Mouse (Mus musculus): Measurements from ENCODE around the gene Fermt3. TPM values are rescaled to one million over a fixed set of nuclear protein-coding genes. Genes with fewer than 3 reads are reported as not detected.

Fermt3 gene
- polyA plus RNA-seq, 1 experiment from 2014 or later = 4.3 TPM

GRCm38 (mm10) chr19:7017541-7018457 lies 1.5 kb downstream of the Fermt3 start:
- Histone ChIP-seq H3K36me3 (ENCODE audit: insufficient read depth, low read length) (peaks cover 30% of the 10 kb centered on the region), H3K9ac (ENCODE audit: low read depth, low read length) (no peak overlapping the region), H3K9me3 (replicated peaks; ENCODE audit: low read length) (no peaks in the 10 kb centered on the region), H3K27me3 (ENCODE audit: insufficient read depth, low read length) (no peaks in the 10 kb centered on the region), H3K4me3 (replicated peaks; ENCODE audit: low read depth, low read length) (no peak overlapping the region), H3K27ac (no peak overlapping the region), H3K4me2 (ENCODE audit: low read length) (no peak overlapping the region), H3K4me1 (replicated peaks; ENCODE audit: insufficient read depth, low read length) (no peaks in the 10 kb centered on the region)
- TF ChIP-seq CTCF (IDR thresholded peaks at IDR 0.05; ENCODE audit: low read depth) = no peak
- DNase-seq (ENCODE audit: low spot score) (no peak), ATAC-seq (replicated peaks; ENCODE audit: low FRiP score, low read depth) (no peak)
- WGBS = 71% methylated on average over 12 of the region's 12 CpGs

GRCm38 (mm10) chr19:7014481-7015135 lies 4.7 kb downstream of the Fermt3 start:
- Histone ChIP-seq H3K27ac (no peak overlapping the region), H3K36me3 (ENCODE audit: insufficient read depth, low read length) (0 out of 2 replicates have a peak, but pooled peaks cover 2% of the 10 kb centered on the region), H3K4me2 (ENCODE audit: low read length) (no peak overlapping the region), H3K9me3 (replicated peaks; ENCODE audit: low read length) (no peaks in the 10 kb centered on the region), H3K4me1 (replicated peaks; ENCODE audit: insufficient read depth, low read length) (no peaks in the 10 kb centered on the region), H3K9ac (ENCODE audit: low read depth, low read length) (no peak overlapping the region), H3K4me3 (replicated peaks; ENCODE audit: low read depth, low read length) (no peak overlapping the region), H3K27me3 (ENCODE audit: insufficient read depth, low read length) (no peaks in the 10 kb centered on the region)
- TF ChIP-seq CTCF (IDR thresholded peaks at IDR 0.05; ENCODE audit: low read depth) = no peak
- no peak for DNase-seq (ENCODE audit: low spot score)
- no peak for ATAC-seq (replicated peaks; ENCODE audit: low FRiP score, low read depth)
- WGBS = 87% methylated on average over 20 of the region's 20 CpGs

GRCm38 (mm10) chr19:7013984-7014383 lies 5.3 kb downstream of the Fermt3 start:
- no peak overlapping the region for H3K27ac ChIP-seq
- H3K4me3 ChIP-seq (replicated peaks; ENCODE audit: low read depth, low read length) = no peak overlapping the region
- no peak overlapping the region for H3K4me2 ChIP-seq (ENCODE audit: low read length)
- H3K27me3 ChIP-seq (ENCODE audit: insufficient read depth, low read length) = no peaks in the 10 kb centered on the region
- H3K36me3 ChIP-seq (ENCODE audit: insufficient read depth, low read length) = no peaks in the 10 kb centered on the region
- H3K9ac ChIP-seq (ENCODE audit: low read depth, low read length) = no peak overlapping the region
- WGBS = 83% methylated on average over 9 of the region's 9 CpGs
- no peak for DNase-seq (ENCODE audit: low spot score)
- TF ChIP-seq CTCF (IDR thresholded peaks at IDR 0.05; ENCODE audit: low read depth) = no peak
- no peak for ATAC-seq (replicated peaks; ENCODE audit: low FRiP score, low read depth)
- no peaks in the 10 kb centered on the region for H3K4me1 ChIP-seq (replicated peaks; ENCODE audit: insufficient read depth, low read length)
- H3K9me3 ChIP-seq (replicated peaks; ENCODE audit: low read length) = no peaks in the 10 kb centered on the region

GRCm38 (mm10) chr19:7012426-7012825 lies 6.8 kb downstream of the Fermt3 start:
- H3K9ac ChIP-seq (ENCODE audit: low read depth, low read length) = no peak overlapping the region
- TF ChIP-seq CTCF (IDR thresholded peaks at IDR 0.05; ENCODE audit: low read depth) = no peak
- H3K27ac ChIP-seq = no peak overlapping the region
- H3K4me2 ChIP-seq (ENCODE audit: low read length) = no peak overlapping the region
- H3K4me3 ChIP-seq (replicated peaks; ENCODE audit: low read depth, low read length) = no peak overlapping the region
- 63% methylated on average over 4 of the region's 4 CpGs for WGBS
- DNase-seq (ENCODE audit: low spot score) (no peak), ATAC-seq (replicated peaks; ENCODE audit: low FRiP score, low read depth) (no peak)
- H3K9me3 ChIP-seq (replicated peaks; ENCODE audit: low read length) = no peaks in the 10 kb centered on the region
- H3K27me3 ChIP-seq (ENCODE audit: insufficient read depth, low read length) = no peaks in the 10 kb centered on the region
- no peaks in the 10 kb centered on the region for H3K4me1 ChIP-seq (replicated peaks; ENCODE audit: insufficient read depth, low read length)
- no peaks in the 10 kb centered on the region for H3K36me3 ChIP-seq (ENCODE audit: insufficient read depth, low read length)

GRCm38 (mm10) chr19:7006892-7007593 lies 12.2 kb downstream of the Fermt3 start:
- Histone ChIP-seq H3K4me3 (replicated peaks; ENCODE audit: low read depth, low read length) (no peak overlapping the region), H3K36me3 (ENCODE audit: insufficient read depth, low read length) (no peaks in the 10 kb centered on the region), H3K4me2 (ENCODE audit: low read length) (no peak overlapping the region), H3K4me1 (replicated peaks; ENCODE audit: insufficient read depth, low read length) (no peaks in the 10 kb centered on the region), H3K27me3 (ENCODE audit: insufficient read depth, low read length) (no peaks in the 10 kb centered on the region), H3K27ac (0 out of 2 replicates have a peak overlapping the region, but pooled peaks have one; percentile 5), H3K9ac (ENCODE audit: low read depth, low read length) (no peak overlapping the region), H3K9me3 (replicated peaks; ENCODE audit: low read length) (no peaks in the 10 kb centered on the region)
- no peak for TF ChIP-seq CTCF (IDR thresholded peaks at IDR 0.05; ENCODE audit: low read depth)
- 68% methylated on average over 9 of the region's 9 CpGs for WGBS
- ATAC-seq (replicated peaks; ENCODE audit: low FRiP score, low read depth) = no peak
- no peak for DNase-seq (ENCODE audit: low spot score)

Data from kidney, postnatal 0 days (tissue).